Mouse (Mus musculus) CH12.LX (cell line): ENCODE measurements around the gene Corin.

Experiments used
- CHD2 ChIP-seq: IDR thresholded peaks from 2 replicates; pipeline ENCODE4 v1.6.1; 2011; ENCODE audit warnings: low read length, improper control_type of control experiment
- CTCF ChIP-seq, 2 experiments: IDR thresholded peaks in 1 of 2; conservative IDR thresholded peaks in 1 of 2; 2 replicates each; pipeline ENCODE4 v1.5.1; 2011 to 2012; ENCODE audit warnings: low read depth in 2 of 2, low read length in 2 of 2, improper control_type of control experiment in 1 of 2, inconsistent platforms in 1 of 2, mild to moderate bottlenecking in 1 of 2, moderate library complexity in 1 of 2
- MXI1 ChIP-seq: IDR thresholded peaks from 2 replicates; pipeline ENCODE4 v1.6.1; 2011; ENCODE audit warnings: mild to moderate bottlenecking, low read depth, low read length, improper control_type of control experiment

DNA sequence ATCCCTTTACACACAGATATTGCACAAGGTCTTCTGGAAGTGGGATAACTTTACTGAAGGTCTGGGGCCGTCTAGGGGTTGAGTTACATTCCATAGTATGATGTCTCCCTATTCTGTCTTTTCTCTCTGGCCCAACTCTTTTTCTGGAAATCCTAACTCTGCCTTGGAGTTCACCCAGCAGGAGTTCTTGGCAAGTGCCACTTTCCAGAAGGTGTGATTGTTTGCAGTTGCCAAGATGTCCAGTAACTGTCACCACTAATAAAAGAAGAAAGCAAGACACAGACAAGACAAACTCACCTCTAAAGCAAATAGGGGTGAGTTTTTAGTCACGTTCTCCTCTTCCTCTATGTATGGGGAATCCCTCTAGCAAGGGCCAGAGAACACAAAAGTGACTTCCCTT, 50.6 kb downstream of the Corin start:
- TF ChIP-seq CHD2 (no peak), MXI1 (no peak), CTCF (conservative IDR thresholded peaks at IDR 0.05 in 1 of 2, IDR thresholded peaks at IDR 0.05 in 1 of 2; ENCODE audit: low read depth in 2 of 2, low read length in 2 of 2) (no peak)
